Mouse (Mus musculus) granulocyte monocyte progenitor cell, adult 5-6 weeks (primary cell): ENCODE measurements at regions not wholly inside any gene's neighbourhood (a gene's known extent, or its start where the extent isn't known, plus 50 kb on each side); places are given as distances from the start of the nearest gene placed in this dataset.

Experiments
- ATAC-seq: replicated peaks from 2 replicates; pipeline ENCODE4 v1.8.0; 2016; ENCODE audit warnings: mild to moderate bottlenecking, moderate TSS enrichment, inconsistent platforms; ENCODE audit not compliant: poor library complexity, severe bottlenecking

DNA sequence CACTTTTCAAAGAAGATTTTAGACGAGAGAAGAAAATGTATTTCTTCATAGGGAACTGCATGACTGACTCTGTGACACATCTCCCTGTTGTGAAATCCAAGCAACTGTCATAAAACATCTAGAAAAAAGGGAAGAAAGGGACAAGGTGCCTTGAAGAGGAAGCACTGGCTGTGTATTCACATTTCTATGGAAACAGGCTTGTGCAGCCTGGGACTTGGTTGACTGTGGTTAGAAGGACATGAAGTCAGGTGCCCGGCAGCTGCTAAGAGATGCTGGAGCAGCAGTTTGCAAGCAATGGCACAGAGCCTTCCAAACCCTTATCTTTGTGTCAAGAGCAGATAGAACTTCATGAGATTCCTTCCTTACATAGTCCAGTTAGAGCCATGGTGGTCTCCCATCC is 263.5 kb downstream of the Gm826 start:
- peak; percentile 92 for ATAC-seq

DNA sequence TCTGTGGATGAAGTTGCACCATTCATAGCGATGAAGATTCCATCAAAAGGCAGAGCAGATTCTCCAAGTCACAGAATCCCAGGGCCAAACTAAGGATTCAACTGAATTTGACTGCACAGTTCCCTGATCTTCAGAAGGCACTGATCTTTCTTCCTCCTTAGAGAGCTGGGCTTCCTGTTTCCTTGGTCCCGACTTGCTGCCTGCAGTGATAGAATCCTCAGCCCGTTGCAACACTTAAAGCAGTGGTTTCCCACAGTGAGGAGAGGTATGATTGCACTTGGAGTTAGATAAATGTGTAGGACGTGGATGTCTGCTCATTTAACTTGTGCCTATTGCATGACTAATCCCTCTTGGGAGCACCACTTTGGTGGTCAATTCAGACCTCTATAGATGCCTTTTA is 265.2 kb downstream of the Gm826 start:
- ATAC-seq, result peak; percentile 86

DNA sequence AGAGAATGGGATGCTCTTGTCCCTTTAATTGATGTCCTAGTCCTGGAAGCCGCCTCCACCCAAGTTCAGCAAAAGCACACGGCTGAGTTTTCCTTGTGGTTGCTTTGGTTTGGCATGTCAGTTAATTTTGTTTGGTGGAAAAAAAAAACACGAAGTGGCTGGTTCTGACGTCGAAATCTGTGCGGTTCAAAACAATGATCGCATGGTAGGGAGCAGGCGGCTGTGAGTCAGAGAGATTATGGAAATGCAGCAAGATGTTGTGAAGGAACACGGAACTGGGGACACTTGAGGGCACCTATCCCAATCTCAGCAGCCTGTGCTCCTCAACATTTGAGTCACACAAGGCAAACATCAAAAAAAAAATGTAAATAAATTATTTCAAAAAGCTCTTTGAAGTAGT is 266.1 kb downstream of the Gm826 start:
- ATAC-seq, result no peak

DNA sequence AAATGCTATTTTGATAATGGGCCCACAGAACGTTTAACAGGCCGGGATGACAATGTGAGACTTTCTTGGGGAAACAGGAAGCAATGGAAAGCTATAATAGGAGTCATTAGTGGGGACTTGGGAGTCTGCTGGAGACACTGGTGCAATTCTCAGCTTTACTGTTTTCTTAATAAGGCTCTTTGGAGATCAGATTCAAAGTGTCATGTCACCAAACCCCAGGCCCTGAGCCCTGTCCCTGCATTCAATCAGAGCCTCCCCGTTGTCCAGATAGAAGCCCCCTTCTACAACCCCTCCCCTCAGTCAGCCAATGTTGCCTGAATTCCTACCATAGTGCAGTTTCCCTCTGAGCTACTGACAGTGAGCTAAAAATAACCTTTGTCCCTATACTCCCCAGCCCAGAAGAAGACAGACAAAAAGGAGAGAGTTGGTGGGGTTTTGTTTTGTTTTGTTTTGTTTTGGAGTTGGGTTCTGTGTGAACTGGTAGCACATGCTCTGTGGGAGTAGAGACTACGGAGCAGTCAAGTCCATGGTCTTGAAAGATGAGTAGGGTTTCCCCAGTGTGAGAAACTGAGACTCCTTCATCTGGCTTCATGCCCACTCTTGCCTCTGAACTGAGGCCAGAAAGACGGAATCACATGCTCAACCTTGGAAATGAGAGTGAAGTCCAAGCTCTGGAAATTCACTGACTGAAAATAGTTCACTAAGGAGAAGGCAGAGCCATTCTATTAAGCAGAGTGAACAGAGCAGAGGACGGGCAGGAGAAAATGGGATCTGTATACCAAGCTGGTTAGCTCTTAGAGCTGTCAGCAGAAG is 267.3 kb downstream of the Gm826 start:
- no peak for ATAC-seq

DNA sequence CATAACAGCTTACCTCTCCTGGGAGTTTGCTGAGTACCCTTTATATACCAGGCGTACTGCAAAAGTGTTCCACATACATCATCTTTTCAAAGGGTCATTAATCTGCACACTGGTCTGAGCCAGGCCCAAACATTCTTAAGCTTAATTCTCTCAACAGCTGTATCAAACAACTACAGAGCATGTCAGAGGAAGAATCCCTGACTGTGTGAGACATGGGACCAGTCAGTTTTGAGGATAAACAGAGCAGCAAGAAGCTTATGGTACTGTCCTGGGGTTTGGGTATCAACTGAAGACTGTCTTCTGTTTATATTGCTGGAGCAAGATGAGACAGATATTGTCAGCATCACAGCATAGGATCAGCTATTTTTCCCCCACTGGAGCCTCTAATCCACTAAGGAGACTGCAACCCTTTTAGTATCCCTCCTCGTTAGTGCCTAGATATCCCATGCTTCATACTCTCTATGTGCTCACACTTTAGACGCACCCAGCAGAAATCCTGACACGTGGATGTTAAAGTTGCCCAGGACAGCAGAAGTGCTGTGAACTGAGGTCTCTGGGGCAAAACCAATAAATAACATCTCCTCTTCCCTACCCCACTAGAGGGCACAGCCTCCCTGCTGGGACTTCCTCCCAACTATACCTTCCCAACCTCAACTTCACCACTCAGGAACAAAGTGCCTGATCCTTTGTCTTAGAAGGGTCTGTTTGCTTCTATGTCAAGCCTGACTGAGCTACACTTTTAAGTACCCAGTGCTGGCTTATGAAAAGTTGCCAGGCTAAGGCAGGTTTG is 271.6 kb downstream of the Gm826 start:
- peak; percentile 42; the same call in 1 of the 2 replicates for ATAC-seq

DNA sequence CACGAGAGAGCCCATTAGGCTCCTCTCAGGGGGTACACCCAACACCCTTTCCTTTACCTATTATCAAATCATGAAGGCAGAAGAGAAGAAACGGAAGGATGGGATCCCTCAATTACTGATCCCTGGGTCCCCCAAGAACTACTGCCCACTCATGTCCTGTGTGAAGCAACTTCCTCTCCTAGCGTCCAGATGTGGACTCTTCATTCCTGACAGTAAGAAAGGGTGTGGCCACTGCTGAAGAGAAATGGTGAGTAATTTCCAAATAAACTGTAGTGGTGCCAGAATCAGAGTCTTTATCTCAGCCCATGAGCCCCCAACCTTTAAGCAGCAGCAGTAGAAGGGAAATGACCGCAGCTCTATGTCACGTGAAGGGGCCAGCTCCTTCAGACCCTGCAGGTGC is 273.9 kb downstream of the Gm826 start:
- ATAC-seq, result peak; percentile 79

DNA sequence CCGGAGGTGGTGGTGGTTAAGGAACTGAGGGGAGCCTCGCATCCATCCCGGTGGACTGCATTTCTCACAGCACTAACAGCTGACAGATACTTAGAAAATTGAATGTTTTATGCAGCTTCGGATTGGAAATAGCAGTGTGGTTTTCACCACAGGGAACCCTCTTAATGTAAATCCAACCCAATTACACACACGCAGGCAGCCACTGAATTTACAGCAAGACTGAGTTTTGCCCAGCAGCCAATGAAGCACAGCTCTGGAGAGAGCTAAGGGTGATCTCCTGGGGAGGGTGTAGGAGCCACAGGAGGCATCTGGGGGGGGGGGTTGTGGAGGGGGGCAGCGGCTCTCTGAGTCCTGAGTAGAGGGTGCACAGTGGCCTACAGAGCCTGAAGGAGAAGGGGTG is 276.8 kb downstream of the Gm826 start:
- peak; percentile 28; the same call in 1 of the 2 replicates for ATAC-seq

DNA sequence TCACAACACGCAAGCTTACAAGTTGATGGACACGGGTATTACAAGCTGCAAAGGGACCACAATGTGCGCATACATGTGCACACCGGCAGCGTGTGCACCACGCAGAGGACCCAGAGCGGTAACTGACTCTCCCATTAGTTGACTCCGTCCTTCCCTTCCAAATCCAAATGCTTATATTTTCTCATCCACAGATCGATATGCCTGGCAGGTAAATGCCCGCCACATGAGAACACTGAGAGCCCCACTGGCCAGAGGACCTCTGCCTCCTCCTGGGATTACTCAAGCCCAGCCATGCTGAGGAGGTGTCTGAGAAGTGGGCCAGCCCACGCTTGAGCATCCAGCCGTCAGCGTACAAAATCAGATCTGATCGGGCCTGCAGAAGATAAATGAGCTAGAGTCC is 279.6 kb downstream of the Gm826 start:
- ATAC-seq, result no peak

DNA sequence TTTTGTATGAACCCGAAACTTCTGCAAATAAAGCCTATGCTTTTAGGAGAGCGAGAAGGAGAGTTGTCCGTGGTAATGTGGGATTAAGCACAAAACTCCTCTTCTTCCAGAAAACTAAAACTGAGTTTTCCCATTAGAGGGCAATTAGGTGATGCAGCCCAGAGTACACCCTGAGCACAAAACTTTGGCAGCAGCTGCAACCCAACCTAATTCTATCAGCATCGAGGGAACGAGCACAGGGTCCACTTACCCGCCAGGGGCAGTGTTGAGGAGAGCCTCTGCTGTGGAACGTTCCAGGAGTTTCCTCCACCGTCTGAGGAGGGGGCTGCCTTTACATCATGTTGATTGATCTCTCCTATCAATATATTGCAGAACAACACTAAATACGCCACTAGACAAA is 285.7 kb downstream of the Gm826 start:
- ATAC-seq, result no peak

DNA sequence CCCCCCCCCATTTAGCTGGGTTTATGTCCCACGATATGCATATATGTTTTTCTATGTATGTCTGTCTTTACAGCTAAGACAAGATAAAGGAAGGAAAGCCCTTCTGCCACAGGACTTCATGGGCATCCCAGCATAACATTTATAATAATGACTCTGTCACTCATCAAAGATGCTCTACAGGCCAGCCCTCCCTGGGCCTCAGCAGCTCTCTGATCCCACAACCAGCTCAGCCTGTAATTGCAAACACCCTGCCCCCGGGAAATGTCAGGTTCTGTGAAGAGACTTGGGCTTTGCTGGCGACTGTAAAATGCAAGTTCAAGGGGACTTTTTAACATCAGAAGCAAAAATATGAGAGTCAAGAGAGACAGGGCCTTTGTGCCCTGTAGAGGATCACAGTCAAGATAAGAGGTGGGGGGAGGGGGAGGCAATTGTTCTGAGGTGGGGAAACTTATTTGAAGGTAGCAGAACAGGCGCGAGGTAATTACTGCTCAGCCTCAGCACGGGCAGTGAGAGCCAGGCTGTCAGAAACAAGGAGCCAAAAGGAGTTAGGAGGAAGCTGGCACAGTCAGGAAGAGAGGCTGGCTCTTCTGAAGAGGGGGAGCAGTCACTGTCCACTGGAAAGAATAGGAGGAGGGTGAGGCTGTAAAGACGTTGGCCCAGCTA is 286.9 kb downstream of the Gm826 start:
- ATAC-seq, result no peak

DNA sequence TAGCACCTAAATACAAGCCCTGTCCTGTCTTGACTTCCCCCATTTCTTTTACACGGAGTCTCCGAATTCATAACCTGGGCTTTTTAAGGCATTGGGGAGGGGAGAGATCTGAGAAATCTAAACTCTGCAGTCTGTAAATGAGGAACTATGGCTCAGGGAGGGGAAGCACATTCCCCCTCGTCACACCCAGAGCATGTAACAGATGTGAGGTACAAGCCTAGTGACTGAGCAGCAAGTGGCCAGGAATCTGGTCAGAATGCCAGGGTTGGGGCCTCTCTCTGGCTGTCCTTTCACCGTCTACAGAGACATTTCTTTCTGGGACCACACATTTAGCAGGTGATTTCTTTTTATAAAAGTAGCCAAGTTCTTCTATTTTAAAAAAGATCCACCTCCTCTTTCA is 289.4 kb downstream of the Gm826 start:
- ATAC-seq, result no peak

DNA sequence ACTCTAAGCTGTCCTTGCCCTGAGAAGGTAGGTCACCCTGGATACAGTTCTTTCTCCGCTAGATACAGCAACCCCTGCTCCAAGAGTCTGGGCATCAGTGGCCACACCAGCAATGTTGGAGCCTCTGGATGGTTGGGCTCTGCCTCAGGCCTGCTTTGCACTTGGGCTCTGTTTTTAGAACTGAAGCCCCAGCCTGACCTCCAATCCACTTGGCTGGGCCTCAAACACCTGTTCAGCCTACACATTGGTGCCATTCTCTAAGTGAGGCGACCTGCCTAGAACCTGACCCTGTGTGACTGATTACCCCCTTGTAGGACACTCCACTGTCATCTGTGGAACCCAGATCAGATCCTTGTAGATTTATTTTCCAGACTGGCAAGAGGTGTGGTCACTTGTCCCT is 289.8 kb downstream of the Gm826 start:
- ATAC-seq, result no peak

DNA sequence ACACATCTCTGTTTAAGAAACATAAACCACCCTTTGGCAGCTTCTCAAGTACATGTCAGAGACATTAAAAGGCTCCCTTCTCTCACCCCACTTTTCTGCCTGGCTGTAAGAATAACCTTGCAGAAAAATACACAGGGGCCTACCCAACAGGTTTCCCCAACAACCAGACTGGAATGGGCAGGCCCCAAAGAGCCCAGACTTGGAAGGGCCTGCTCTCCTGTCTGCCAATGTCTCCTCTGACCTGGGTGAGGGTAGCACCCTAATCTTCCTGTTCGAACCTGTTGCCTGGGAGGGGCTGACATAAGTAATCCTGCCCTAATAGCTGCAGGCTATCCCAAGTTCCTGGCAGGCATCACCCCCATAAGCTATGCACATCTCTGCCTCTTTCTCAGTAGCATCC is 304.5 kb downstream of the Gm826 start:
- no peak for ATAC-seq

DNA sequence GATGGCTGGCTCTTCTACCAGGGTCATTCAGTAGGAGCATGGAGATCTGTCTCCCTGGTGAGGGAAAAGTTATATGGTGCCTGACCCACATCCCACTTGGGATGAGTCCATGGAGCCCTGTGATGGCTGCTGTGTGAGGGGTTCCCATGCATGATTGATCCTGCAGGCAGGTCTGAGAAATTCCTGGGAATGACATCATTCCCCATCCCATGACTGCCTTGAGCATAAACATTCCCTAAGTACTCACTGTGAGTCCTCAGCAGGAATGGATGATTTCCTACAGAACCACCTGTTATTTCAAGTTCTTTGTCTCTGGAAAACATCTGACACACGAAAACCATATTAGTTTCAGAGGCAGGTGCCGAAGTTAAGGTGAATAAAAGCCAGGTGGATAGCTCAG is 305.5 kb downstream of the Gm826 start:
- no peak for ATAC-seq

DNA sequence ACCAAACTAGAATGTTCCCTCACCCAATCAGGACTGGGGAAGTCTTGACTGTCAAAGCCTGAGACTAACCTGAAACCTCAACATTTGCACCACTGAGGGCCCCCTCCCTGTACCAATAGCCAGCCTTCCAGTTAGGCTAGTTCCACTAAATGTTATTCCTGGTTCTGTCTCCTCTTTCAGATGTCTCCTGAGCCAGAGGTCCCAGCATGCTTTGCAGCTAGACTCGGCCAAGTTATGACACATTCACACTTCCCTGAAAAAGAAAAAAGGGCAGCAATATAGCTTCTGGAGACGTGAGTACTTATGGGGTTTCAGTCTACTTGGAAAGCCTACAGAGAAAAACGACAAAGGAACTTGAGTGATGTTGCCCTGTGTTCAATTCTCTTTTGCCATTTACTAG is 308.1 kb downstream of the Gm826 start:
- no peak for ATAC-seq

DNA sequence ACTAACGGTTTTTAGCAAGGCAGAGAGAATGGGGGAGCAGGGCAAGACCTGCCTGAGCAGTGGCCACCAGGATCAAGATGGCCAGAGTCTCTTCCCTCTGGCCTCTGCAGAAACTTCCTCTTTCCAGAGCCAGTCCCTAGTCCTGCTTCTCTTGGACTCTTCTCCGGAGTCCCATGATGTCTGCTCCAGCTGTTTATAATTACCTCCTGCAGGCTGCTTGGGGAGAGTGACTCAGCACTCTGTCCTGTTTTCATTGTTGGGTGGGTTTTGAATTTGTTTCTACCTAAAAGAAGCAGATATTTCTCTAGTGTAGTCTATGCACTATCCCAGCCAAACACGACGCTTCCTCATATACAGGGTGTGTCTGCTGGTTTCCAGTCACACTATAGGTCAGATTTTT is 312.4 kb downstream of the Gm826 start:
- ATAC-seq, result no peak

DNA sequence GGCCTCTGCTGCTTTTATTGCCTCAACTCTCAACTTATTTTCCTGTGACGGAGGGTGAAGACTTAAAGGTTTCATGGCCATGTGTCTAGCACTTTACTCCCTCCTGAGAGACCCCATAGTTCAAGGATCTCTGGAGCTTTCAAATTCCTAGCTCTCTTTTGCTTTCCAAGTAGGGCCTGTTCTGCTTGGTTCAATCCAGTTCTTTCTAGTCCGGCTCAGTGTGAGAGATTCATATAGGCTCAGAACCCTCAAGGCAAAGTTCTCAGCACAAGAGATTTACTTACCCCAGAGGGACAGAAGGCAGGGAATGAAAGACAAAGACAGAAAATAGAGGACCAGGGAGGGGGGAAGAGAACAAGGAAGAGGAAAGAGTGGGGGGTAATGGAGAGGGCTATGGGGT is 313.1 kb downstream of the Gm826 start:
- no peak for ATAC-seq

DNA sequence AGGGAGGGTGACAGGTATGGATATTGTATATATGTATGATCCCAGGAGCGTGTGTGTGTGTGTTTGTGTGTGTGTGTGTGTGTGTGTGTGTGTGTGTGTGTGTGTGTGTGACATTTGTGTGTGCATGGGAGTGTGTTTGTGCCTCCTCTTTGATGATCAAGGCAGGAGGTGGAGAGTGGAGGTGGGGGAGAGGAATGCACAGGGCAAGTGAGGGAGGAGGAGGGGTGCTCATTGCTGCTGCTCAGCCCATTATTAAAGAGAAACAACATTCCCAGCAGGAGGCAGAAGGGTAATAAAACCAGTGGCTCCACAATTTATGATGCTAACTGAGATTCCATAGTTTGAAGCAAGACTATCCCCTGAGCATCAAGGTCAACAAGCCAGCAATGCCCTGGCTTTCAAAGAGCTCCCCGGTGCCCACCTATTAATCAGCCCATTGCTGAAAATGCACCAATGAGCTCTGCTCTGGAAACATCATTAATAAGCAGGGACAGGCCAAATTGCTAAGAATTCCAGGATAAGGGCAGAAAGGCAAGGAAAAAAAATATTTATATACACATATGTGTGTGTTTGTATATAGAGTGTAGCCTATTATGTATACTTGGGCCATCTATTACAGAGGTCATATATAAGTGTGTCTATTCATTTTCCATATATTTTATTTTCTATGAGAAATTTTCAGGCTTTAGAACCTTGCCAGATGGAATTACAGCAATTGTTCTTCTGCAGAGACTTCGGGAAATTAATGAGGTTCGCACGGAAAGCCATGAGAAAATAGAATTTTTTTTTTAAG is 316.7 kb downstream of the Gm826 start:
- no peak for ATAC-seq

DNA sequence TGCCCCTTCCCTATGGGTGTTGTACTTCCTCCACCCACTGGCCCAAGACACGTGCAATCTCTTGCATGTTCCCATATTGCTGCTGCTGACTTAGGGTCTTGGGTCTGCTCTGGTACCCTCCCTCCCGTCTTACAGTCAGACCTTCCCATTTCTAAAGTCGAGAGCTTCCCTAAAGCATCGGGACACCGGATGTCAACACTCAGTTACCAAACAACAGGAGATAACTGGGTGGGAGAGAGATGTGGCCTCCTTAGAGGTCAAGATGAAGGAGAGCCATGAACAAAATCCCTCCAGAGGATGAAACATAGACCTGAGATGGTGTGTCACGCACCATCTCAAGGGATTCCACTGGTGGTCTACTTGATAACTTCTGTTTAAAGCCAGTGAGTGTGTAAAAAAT is 322.5 kb downstream of the Gm826 start:
- no peak for ATAC-seq

DNA sequence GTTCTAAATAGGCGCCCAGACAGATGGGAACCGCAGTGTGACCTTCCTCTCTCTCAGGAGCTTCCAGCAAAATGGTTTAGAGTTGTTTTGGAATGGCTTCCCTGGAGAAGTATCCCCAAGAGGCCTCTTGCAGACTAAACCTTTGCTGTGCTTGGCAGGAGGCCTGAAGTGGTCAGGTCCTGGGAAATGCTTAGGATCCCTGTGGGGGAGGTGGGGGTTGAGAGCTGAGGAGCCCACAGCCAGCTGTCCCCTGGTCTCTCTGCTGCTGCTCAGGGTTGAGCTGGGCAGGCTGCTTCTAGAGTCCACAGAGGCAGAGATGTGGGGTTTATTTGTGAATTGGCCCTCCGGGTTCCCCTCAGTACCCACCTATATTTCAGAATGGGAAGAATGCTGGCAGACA is 331.3 kb downstream of the Gm826 start:
- no peak for ATAC-seq

DNA sequence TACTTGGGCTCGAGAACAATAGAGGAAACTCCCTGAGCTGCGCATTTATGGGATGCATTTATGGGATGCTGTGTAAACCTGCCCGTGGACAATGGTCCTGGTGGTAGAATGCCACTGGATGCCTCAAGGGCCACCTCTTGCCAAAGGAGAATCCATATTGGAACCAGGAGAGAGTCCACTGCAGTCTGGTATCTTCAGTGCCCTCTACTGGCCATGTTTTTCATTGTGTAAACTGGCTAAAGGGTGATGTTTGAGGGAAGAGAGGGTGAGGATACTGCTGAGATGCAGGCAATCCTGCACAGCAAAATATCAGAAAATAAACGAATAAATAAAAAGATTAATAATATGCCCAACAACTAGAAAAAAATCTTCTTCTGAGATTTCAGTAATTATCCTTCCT is 333.5 kb downstream of the Gm826 start:
- ATAC-seq, result no peak; the same call in 1 of the 2 replicates
